Mouse (Mus musculus) regulatory T cell (primary cell): ENCODE data around the gene Lasp1.
"Not testable (repeated sequence)": the region's sequence is repeated elsewhere in the genome, so short reads cannot be mapped to it uniquely, and the experiment has no call there.

Experiments used
- in situ Hi-C: fragments of 300-600 bp; cut with MboI, MseI; formaldehyde crosslinking; loops from one replicate; pipeline ENCODE4 v1.15.1; 2025; ENCODE audit warnings: high pct_unique_total_duplicates

Lasp1 gene

GRCm38 (mm10) chr11:97865421-97865820 is 66.6 kb downstream of the Lasp1 start:
- in situ Hi-C loops = no loop called here

GRCm38 (mm10) chr11:97866091-97866888 is 67.5 kb downstream of the Lasp1 start:
- in situ Hi-C loops = no loop called here

GRCm38 (mm10) chr11:97867591-97867990 is 68.8 kb downstream of the Lasp1 start:
- in situ Hi-C loops = no loop called here

- in situ Hi-C loops = not testable (repeated sequence)
Observed at GRCm38 (mm10) chr11:97872378-97872777, 73.6 kb downstream of the Lasp1 start.

GRCm38 (mm10) chr11:97874396-97874795 is 75.6 kb downstream of the Lasp1 start:
- in situ Hi-C loops = no loop called here

- in situ Hi-C loops = no loop called here
Observed at GRCm38 (mm10) chr11:97877341-97877740, 78.5 kb downstream of the Lasp1 start.

- in situ Hi-C loops = no loop called here
Observed at GRCm38 (mm10) chr11:97880362-97880761, 81.6 kb downstream of the Lasp1 start.

- in situ Hi-C loops = no loop called here
Observed at GRCm38 (mm10) chr11:97883542-97883917, 84.7 kb downstream of the Lasp1 start.

- in situ Hi-C loops = no loop called here
Observed at GRCm38 (mm10) chr11:97883918-97884600, 85.3 kb downstream of the Lasp1 start, which contains the start of gene Fbxo47. TSS of gene Fbxo47 (minus strand) at chr11:97884154.

- in situ Hi-C loops = no loop called here
Observed at GRCm38 (mm10) chr11:97884601-97885185, 85.9 kb downstream of the Lasp1 start.

GRCm38 (mm10) chr11:97885296-97885915 is 86.6 kb downstream of the Lasp1 start:
- in situ Hi-C loops = no loop called here
